Mouse (Mus musculus): ENCODE results near the gene Lgi2. TPM values are rescaled to one million over a fixed set of nuclear protein-coding genes. Genes with fewer than 3 reads are reported as not detected.

Lgi2 gene
- polyA plus RNA-seq, 1 experiment from 2014 or later = 1.9 TPM

- no peaks in the 10 kb centered on the region for H3K36me3 ChIP-seq
- no peak overlapping the region for H3K27ac ChIP-seq (replicated peaks)
- no peak for ATAC-seq (replicated peaks)
- no peak overlapping the region for H3K4me2 ChIP-seq (replicated peaks)
- H3K4me3 ChIP-seq = no peak overlapping the region
- peaks cover 7% of the 10 kb centered on the region; the same call in 1 of the 2 replicates for H3K9me3 ChIP-seq
- H3K9ac ChIP-seq (replicated peaks) = no peak overlapping the region
- WGBS = 56% methylated on average over 6 of the region's 6 CpGs
- H3K27me3 ChIP-seq = 0 out of 2 replicates have a peak, but pooled peaks cover 3% of the 10 kb centered on the region
- peaks cover 2% of the 10 kb centered on the region for H3K4me1 ChIP-seq
Observed at GRCm38 (mm10) chr5:52570746-52571145, 4.5 kb upstream of the Lgi2 start.

- peak; percentile 60 for ATAC-seq (replicated peaks)
- WGBS = 5% methylated on average over 16 of the region's 17 CpGs
- Histone ChIP-seq H3K4me3 (peak overlapping the region; percentile 54), H3K9me3 (no peaks in the 10 kb centered on the region), H3K27me3 (0 out of 2 replicates have a peak, but pooled peaks cover 8% of the 10 kb centered on the region), H3K9ac (replicated peaks) (peak overlapping the region; percentile 54), H3K36me3 (no peaks in the 10 kb centered on the region), H3K4me1 (peaks cover 9% of the 10 kb centered on the region), H3K27ac (replicated peaks) (no peak overlapping the region), H3K4me2 (replicated peaks) (peak overlapping the region; percentile 88)
Observed at GRCm38 (mm10) chr5:52565214-52565812, 949 bp downstream of the Lgi2 start.

- ATAC-seq (replicated peaks) = no peak
- Histone ChIP-seq H3K9me3 (no peaks in the 10 kb centered on the region), H3K4me1 (peaks cover 9% of the 10 kb centered on the region), H3K36me3 (no peaks in the 10 kb centered on the region), H3K27me3 (0 out of 2 replicates have a peak, but pooled peaks cover 8% of the 10 kb centered on the region), H3K4me2 (replicated peaks) (no peak overlapping the region), H3K9ac (replicated peaks) (no peak overlapping the region), H3K27ac (replicated peaks) (no peak overlapping the region), H3K4me3 (no peak overlapping the region)
- WGBS = 25% methylated on average over 3 of the region's 3 CpGs
Observed at GRCm38 (mm10) chr5:52564351-52564750, 1.9 kb downstream of the Lgi2 start.

- 84% methylated on average over 8 of the region's 8 CpGs for WGBS
- ATAC-seq (replicated peaks) = no peak
Observed at GRCm38 (mm10) chr5:52560240-52560639, 6.0 kb downstream of the Lgi2 start.

GRCm38 (mm10) chr5:52555526-52555925, 10.7 kb downstream of the Lgi2 start:
- H3K27ac ChIP-seq (replicated peaks) = no peak overlapping the region
- H3K4me2 ChIP-seq (replicated peaks) = no peak overlapping the region
- no peaks in the 10 kb centered on the region for H3K27me3 ChIP-seq
- WGBS = 49% methylated on average over 7 of the region's 7 CpGs
- no peak overlapping the region for H3K4me3 ChIP-seq
- no peaks in the 10 kb centered on the region for H3K4me1 ChIP-seq
- no peaks in the 10 kb centered on the region for H3K9me3 ChIP-seq
- H3K9ac ChIP-seq (replicated peaks) = no peak overlapping the region
- no peak for ATAC-seq (replicated peaks)
- no peaks in the 10 kb centered on the region for H3K36me3 ChIP-seq

More at GRCm38 (mm10) chr5:52560240-52560639, 6.0 kb downstream of the Lgi2 start:
- no peaks in the 10 kb centered on the region for H3K9me3 ChIP-seq
- 0 out of 2 replicates have a peak, but pooled peaks cover 5% of the 10 kb centered on the region for H3K27me3 ChIP-seq
- no peaks in the 10 kb centered on the region for H3K36me3 ChIP-seq
- H3K9ac ChIP-seq (replicated peaks) = no peak overlapping the region
- no peak overlapping the region for H3K27ac ChIP-seq (replicated peaks)
- H3K4me1 ChIP-seq = peaks cover 2% of the 10 kb centered on the region; the same call in 1 of the 2 replicates
- no peak overlapping the region for H3K4me2 ChIP-seq (replicated peaks)
- H3K4me3 ChIP-seq = no peak overlapping the region

- WGBS = 74% methylated on average over 3 of the region's 3 CpGs
- Histone ChIP-seq H3K4me1 (no peaks in the 10 kb centered on the region), H3K36me3 (no peaks in the 10 kb centered on the region), H3K4me3 (no peak overlapping the region), H3K27me3 (no peaks in the 10 kb centered on the region), H3K4me2 (replicated peaks) (no peak overlapping the region), H3K27ac (replicated peaks) (peak overlapping the region; percentile 35; the same call in 1 of the 2 replicates), H3K9me3 (no peaks in the 10 kb centered on the region), H3K9ac (replicated peaks) (no peak overlapping the region)
- ATAC-seq (replicated peaks) = 0 out of 2 replicates have a peak, but pooled peaks have one; percentile 12
Observed at GRCm38 (mm10) chr5:52551318-52551632, 15.0 kb downstream of the Lgi2 start.

GRCm38 (mm10) chr5:52550613-52551317, 15.5 kb downstream of the Lgi2 start:
- Histone ChIP-seq H3K9me3 (no peaks in the 10 kb centered on the region), H3K4me1 (no peaks in the 10 kb centered on the region), H3K4me2 (replicated peaks) (no peak overlapping the region), H3K27me3 (no peaks in the 10 kb centered on the region), H3K4me3 (no peak overlapping the region), H3K9ac (replicated peaks) (no peak overlapping the region), H3K27ac (replicated peaks) (peak overlapping the region; percentile 35; the same call in 1 of the 2 replicates), H3K36me3 (no peaks in the 10 kb centered on the region)
- peak; percentile 21 for ATAC-seq (replicated peaks)
- 84% methylated on average over 13 of the region's 13 CpGs for WGBS

- ATAC-seq (replicated peaks) = no peak
- WGBS = 59% methylated on average over 3 of the region's 3 CpGs
- no peaks in the 10 kb centered on the region for H3K9me3 ChIP-seq
Observed at GRCm38 (mm10) chr5:52546950-52547349, 19.3 kb downstream of the Lgi2 start.

GRCm38 (mm10) chr5:52543770-52544169, 22.5 kb downstream of the Lgi2 start:
- ATAC-seq (replicated peaks) = no peak
- 82% methylated on average over 4 of the region's 4 CpGs for WGBS
- H3K27ac ChIP-seq (replicated peaks) = no peak overlapping the region
- H3K4me1 ChIP-seq = no peaks in the 10 kb centered on the region
- H3K9ac ChIP-seq (replicated peaks) = no peak overlapping the region
- H3K4me2 ChIP-seq (replicated peaks) = no peak overlapping the region
- no peaks in the 10 kb centered on the region for H3K27me3 ChIP-seq
- H3K4me3 ChIP-seq = no peak overlapping the region
- H3K36me3 ChIP-seq = no peaks in the 10 kb centered on the region
- H3K9me3 ChIP-seq = no peaks in the 10 kb centered on the region

More at GRCm38 (mm10) chr5:52546950-52547349, 19.3 kb downstream of the Lgi2 start:
- Histone ChIP-seq H3K9ac (replicated peaks) (no peak overlapping the region), H3K4me1 (no peaks in the 10 kb centered on the region), H3K36me3 (no peaks in the 10 kb centered on the region), H3K27me3 (no peaks in the 10 kb centered on the region), H3K4me2 (replicated peaks) (no peak overlapping the region), H3K27ac (replicated peaks) (no peak overlapping the region), H3K4me3 (no peak overlapping the region)

- WGBS = 69% methylated on average over 3 of the region's 3 CpGs
- Histone ChIP-seq H3K27ac (replicated peaks) (no peak overlapping the region), H3K27me3 (no peaks in the 10 kb centered on the region), H3K4me2 (replicated peaks) (no peak overlapping the region), H3K36me3 (no peaks in the 10 kb centered on the region), H3K4me1 (no peaks in the 10 kb centered on the region), H3K9ac (replicated peaks) (no peak overlapping the region), H3K9me3 (no peaks in the 10 kb centered on the region), H3K4me3 (no peak overlapping the region)
- no peak for ATAC-seq (replicated peaks)
Observed at GRCm38 (mm10) chr5:52540186-52540585, 26.1 kb downstream of the Lgi2 start.

- H3K9ac ChIP-seq (replicated peaks) = no peak overlapping the region
- H3K4me1 ChIP-seq = no peaks in the 10 kb centered on the region
- no peaks in the 10 kb centered on the region for H3K27me3 ChIP-seq
- H3K27ac ChIP-seq (replicated peaks) = no peak overlapping the region
- H3K36me3 ChIP-seq = no peaks in the 10 kb centered on the region
- H3K4me2 ChIP-seq (replicated peaks) = no peak overlapping the region
- no peak overlapping the region for H3K4me3 ChIP-seq
- ATAC-seq (replicated peaks) = no peak
- H3K9me3 ChIP-seq = no peaks in the 10 kb centered on the region
Observed at GRCm38 (mm10) chr5:52539483-52539882, 26.8 kb downstream of the Lgi2 start.

- no peak overlapping the region for H3K9ac ChIP-seq (replicated peaks)
- no peak overlapping the region for H3K4me2 ChIP-seq (replicated peaks)
- H3K9me3 ChIP-seq = no peaks in the 10 kb centered on the region
- H3K36me3 ChIP-seq = no peaks in the 10 kb centered on the region
- no peak overlapping the region for H3K4me3 ChIP-seq
- H3K4me1 ChIP-seq = no peaks in the 10 kb centered on the region
- WGBS = 85% methylated on average over 7 of the region's 7 CpGs
- H3K27me3 ChIP-seq = no peaks in the 10 kb centered on the region
- H3K27ac ChIP-seq (replicated peaks) = no peak overlapping the region
- ATAC-seq (replicated peaks) = no peak
Observed at GRCm38 (mm10) chr5:52537024-52537423, 29.2 kb downstream of the Lgi2 start.
